Mouse (Mus musculus): ENCODE measurements around the gene Dennd5a. TPM values are rescaled to one million over a fixed set of nuclear protein-coding genes. Genes with fewer than 3 reads are reported as not detected.

Dennd5a gene
- polyA plus RNA-seq, 1 experiment: 41.3 TPM

GRCm38 (mm10) chr7:109850531-109850930 is 109.7 kb downstream of the Dennd5a start:
- H3K27ac ChIP-seq (ENCODE audit: control insufficient read depth, insufficient read depth, low read depth, low read length): no peak overlapping the region
- H3K4me1 ChIP-seq (ENCODE audit: control insufficient read depth, insufficient read depth, low read length): no peaks in the 10 kb centered on the region
- H3K27me3 ChIP-seq (ENCODE audit: control insufficient read depth, insufficient read depth, low read length): no peaks in the 10 kb centered on the region
- no peak overlapping the region for H3K4me3 ChIP-seq (ENCODE audit: control insufficient read depth, low read depth, low read length)
- no peaks in the 10 kb centered on the region for H3K36me3 ChIP-seq (ENCODE audit: control insufficient read depth, insufficient read depth, low read length)
- no peak for TF ChIP-seq CTCF (IDR thresholded peaks at IDR 0.05; ENCODE audit: control insufficient read depth, insufficient read depth, insufficient replicate concordance, low read depth, low read length)
- TF ChIP-seq POLR2A (IDR thresholded peaks at IDR 0.05; ENCODE audit: control insufficient read depth, low read depth, low read length): no peak

DNA sequence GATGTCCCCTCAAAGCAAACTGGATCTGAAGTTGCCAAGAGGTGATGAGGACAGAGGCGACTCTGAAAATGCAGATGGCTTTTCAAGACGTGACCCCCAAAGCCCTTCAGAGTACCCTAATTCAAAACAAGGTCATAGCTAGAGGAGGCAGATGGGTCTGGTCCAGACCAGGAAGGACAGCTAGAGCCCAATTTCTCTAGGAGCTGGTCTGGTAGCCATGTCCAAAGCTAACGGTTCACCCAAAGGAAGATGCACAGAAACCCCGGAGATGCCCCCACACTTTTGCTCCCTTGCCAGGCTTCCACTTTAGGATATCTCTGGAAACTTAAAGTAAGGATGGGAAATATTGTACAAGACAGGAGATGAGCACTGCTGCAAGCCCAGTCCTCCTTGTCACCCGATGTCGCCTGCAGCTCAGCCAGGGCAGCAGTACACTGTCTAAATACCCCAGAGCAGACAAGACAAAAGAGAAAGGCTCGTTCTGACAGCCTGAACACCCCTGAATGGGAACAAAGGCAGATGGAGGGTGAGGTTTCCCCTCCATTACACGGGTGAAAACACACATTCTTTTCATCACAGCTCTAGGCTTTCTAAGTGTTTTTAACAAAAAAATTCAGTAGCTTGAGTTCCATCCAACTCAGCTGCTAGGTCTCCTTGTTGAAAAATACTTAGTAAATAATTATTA is 110.4 kb downstream of the Dennd5a start:
- TF ChIP-seq POLR2A (IDR thresholded peaks at IDR 0.05; ENCODE audit: control insufficient read depth, low read depth, low read length) (no peak), CTCF (IDR thresholded peaks at IDR 0.05; ENCODE audit: control insufficient read depth, insufficient read depth, insufficient replicate concordance, low read depth, low read length) (no peak)
- Histone ChIP-seq H3K27me3 (ENCODE audit: control insufficient read depth, insufficient read depth, low read length) (no peaks in the 10 kb centered on the region), H3K4me1 (ENCODE audit: control insufficient read depth, insufficient read depth, low read length) (no peaks in the 10 kb centered on the region), H3K4me3 (ENCODE audit: control insufficient read depth, low read depth, low read length) (no peak overlapping the region), H3K27ac (ENCODE audit: control insufficient read depth, insufficient read depth, low read depth, low read length) (no peak overlapping the region), H3K36me3 (ENCODE audit: control insufficient read depth, insufficient read depth, low read length) (no peaks in the 10 kb centered on the region)

- Histone ChIP-seq H3K27ac (ENCODE audit: control insufficient read depth, insufficient read depth, low read depth, low read length) (no peak overlapping the region), H3K27me3 (ENCODE audit: control insufficient read depth, insufficient read depth, low read length) (no peaks in the 10 kb centered on the region), H3K4me3 (ENCODE audit: control insufficient read depth, low read depth, low read length) (no peak overlapping the region), H3K36me3 (ENCODE audit: control insufficient read depth, insufficient read depth, low read length) (no peaks in the 10 kb centered on the region), H3K4me1 (ENCODE audit: control insufficient read depth, insufficient read depth, low read length) (no peaks in the 10 kb centered on the region)
- TF ChIP-seq CTCF (IDR thresholded peaks at IDR 0.05; ENCODE audit: control insufficient read depth, insufficient read depth, insufficient replicate concordance, low read depth, low read length): no peak
- TF ChIP-seq POLR2A (IDR thresholded peaks at IDR 0.05; ENCODE audit: control insufficient read depth, low read depth, low read length): no peak
Observed at GRCm38 (mm10) chr7:109848867-109849733, 111.2 kb downstream of the Dennd5a start.

DNA sequence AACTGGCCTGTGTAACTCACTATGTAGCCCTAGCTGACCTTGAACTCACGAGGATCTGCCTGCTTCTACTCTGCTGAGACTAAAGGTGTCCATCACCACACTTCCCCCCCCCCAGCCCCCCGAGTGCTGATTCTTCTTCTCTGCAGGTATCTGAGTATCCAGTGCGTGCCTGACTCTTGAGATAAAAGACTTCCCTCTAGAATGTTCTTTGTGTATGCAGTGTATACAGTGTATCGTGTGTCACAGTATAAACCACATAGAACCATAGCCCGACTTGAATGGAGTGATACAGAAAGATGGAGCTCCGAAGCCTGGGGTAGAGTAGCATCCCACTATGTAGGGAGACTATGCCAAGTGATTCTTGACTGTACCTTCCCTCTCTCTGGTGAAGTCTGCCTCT is 116.2 kb downstream of the Dennd5a start:
- Histone ChIP-seq H3K4me1 (ENCODE audit: control insufficient read depth, insufficient read depth, low read length) (no peaks in the 10 kb centered on the region; the same call in 1 of the 2 replicates), H3K27ac (ENCODE audit: control insufficient read depth, insufficient read depth, low read depth, low read length) (no peak overlapping the region), H3K4me3 (ENCODE audit: control insufficient read depth, low read depth, low read length) (no peak overlapping the region), H3K27me3 (ENCODE audit: control insufficient read depth, insufficient read depth, low read length) (no peaks in the 10 kb centered on the region), H3K36me3 (ENCODE audit: control insufficient read depth, insufficient read depth, low read length) (no peaks in the 10 kb centered on the region)
- TF ChIP-seq POLR2A (IDR thresholded peaks at IDR 0.05; ENCODE audit: control insufficient read depth, low read depth, low read length) (no peak), CTCF (IDR thresholded peaks at IDR 0.05; ENCODE audit: control insufficient read depth, insufficient read depth, insufficient replicate concordance, low read depth, low read length) (no peak)

Other genes with a start within 250 kb of the Dennd5a start
- gene BC051019, start 236.6 kb downstream of the Dennd5a start, polyA plus RNA-seq (2012; rRNA removed): 0.40 and 0.57 TPM in 2 replicates
- gene Ascl3, start 228.7 kb downstream of the Dennd5a start, polyA plus RNA-seq (2012; rRNA removed): 0.95 and 1.0 TPM in 2 replicates
- 29.3 and 31.5 TPM in 2 replicates for gene Tmem9b, start 207.6 kb downstream of the Dennd5a start, polyA plus RNA-seq (2012; rRNA removed)
- gene Nrip3, start 178.4 kb downstream of the Dennd5a start, polyA plus RNA-seq (2012; rRNA removed): 2.1 and 2.3 TPM in 2 replicates
- 8.7 and 8.8 TPM in 2 replicates for gene Scube2, start 94.8 kb downstream of the Dennd5a start, polyA plus RNA-seq (2012; rRNA removed)
- 43.2 and 54.8 TPM in 2 replicates for gene Tmem41b, start 26.5 kb upstream of the Dennd5a start, polyA plus RNA-seq (2012; rRNA removed)
- 7.9 and 8.7 TPM in 2 replicates for gene Ipo7, start 57.8 kb upstream of the Dennd5a start, polyA plus RNA-seq (2012; rRNA removed)
- 10.8 and 12.7 TPM in 2 replicates for gene Zfp143, start 100.7 kb upstream of the Dennd5a start, polyA plus RNA-seq (2012; rRNA removed)
- 14.3 and 15.1 TPM in 2 replicates for gene Wee1, start 161.6 kb upstream of the Dennd5a start, polyA plus RNA-seq (2012; rRNA removed)